Mouse (Mus musculus) small intestine, adult 2 months (tissue): ENCODE data around the gene Cd200r3. TPM values are rescaled to one million over a fixed set of nuclear protein-coding genes. Genes with fewer than 3 reads are reported as not detected.

Experiments
- H3K27ac ChIP-seq: fragments of 200-500 bp; 2 replicates; pipeline ENCODE4 v1.5.1; 2012; ENCODE audit warnings: low read depth, low read length, control low read depth, inconsistent platforms; ENCODE audit not compliant: insufficient read depth
- H3K27me3 ChIP-seq: fragments of 200-500 bp; 2 replicates; pipeline ENCODE4 v1.6.1; 2012; ENCODE audit warnings: mild to moderate bottlenecking, moderate library complexity, low read length, inconsistent platforms; ENCODE audit not compliant: control insufficient read depth, insufficient read depth
- H3K36me3 ChIP-seq: fragments of 200-500 bp; 2 replicates; pipeline ENCODE4 v1.6.1; 2012; ENCODE audit warnings: mild to moderate bottlenecking, low read length, control low read depth, inconsistent platforms; ENCODE audit not compliant: control insufficient read depth, insufficient read depth
- H3K4me1 ChIP-seq: fragments of 200-500 bp; 2 replicates; pipeline ENCODE4 v1.6.1; 2012; ENCODE audit warnings: low read length, inconsistent platforms, mixed read lengths; ENCODE audit not compliant: control insufficient read depth, insufficient read depth, insufficient read length
- H3K4me3 ChIP-seq: fragments of 200-500 bp; 2 replicates; pipeline ENCODE4 v1.5.1; 2012; ENCODE audit warnings: low read depth, mild to moderate bottlenecking, control low read depth, inconsistent platforms, low read length, moderate library complexity
- CTCF ChIP-seq: fragments of 200-500 bp; IDR thresholded peaks from 2 replicates; pipeline ENCODE4 v1.5.1; 2012; ENCODE audit warnings: low read depth, mild to moderate bottlenecking, control low read depth, inconsistent platforms, low read length, moderate library complexity, mixed read lengths; ENCODE audit not compliant: insufficient replicate concordance, insufficient read length; ENCODE audit errors: extremely low read depth
- POLR2A ChIP-seq: fragments of 200-500 bp; IDR thresholded peaks from 2 replicates; pipeline ENCODE4 v1.6.1; 2012; ENCODE audit warnings: low read depth, mild to moderate bottlenecking, control low read depth, inconsistent platforms, low read length, moderate library complexity
- WGBS: fragments of 180-500 bp; shearing (Covaris S2); methylation state at CpG from one replicate; pipeline ENCODE4 v1.1.7; 2018; 5-methylcytosine and 5-hydroxymethylcytosine counted together
- polyA plus RNA-seq: library from polyadenylated mRNA; depleted of rRNA; stranded (reverse); fragments of >200 nt; gene quantifications from 2 replicates; pipeline ENCODE4 v1.2.3, GENCODE M21; 2012

Cd200r3 gene
- polyA plus RNA-seq, 1 experiment = not detected

DNA sequence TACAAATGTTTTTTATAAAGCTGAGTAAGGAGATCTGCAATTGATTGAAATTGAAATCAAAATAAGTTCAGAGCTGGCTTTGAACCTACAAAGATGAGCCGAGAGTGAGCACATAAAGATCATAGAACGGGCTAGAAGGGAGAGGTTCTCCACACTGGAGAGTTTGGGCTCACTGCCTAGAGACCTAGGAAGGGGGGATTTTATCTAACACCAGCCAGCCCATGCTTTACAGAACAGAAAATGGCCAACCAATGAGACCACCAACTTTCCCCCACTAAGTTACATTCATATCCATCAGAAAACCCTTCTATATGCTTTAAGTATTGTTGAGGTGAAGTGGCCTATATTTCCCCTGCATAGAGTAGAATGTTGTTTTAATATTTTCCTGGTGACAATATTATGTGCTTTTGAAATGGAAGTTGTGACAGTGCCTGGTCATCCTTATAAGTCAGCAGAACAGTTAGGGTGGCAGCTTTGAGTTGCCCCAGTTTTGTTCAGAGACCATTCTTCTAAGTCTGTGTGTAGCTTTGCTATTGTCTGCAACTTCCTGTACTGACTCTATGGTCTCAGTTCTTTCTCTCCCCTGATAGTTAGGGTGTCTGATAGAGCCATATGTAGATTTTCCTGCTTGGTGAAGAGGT lies 77.3 kb downstream of the Cd200r3 start:
- Histone ChIP-seq H3K4me1 (no peaks in the 10 kb centered on the region), H3K4me3 (no peak overlapping the region), H3K36me3 (no peaks in the 10 kb centered on the region), H3K27ac (no peak overlapping the region), H3K27me3 (no peaks in the 10 kb centered on the region)
- no peak for TF ChIP-seq POLR2A
- TF ChIP-seq CTCF = no peak
- 89% methylated on average over 2 of the region's 2 CpGs for WGBS

DNA sequence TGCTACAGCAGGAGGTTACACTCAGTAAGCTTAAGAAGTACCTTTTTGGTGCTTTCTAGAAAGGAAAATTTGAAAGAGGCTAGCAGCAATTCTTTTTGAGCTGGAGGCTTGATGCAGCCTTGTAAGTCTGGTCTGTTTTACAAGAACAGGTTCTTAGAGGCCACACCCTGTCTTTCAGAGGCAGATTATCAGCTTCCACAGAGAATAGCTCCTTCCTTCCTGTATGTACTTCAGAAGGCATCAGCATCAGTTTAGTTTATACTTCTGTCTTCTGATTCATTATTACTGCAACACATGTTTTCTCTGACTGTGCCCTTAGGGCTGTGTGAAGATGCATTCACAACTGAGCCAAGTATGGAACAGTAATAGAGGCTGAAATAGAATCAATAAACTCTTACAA lies 78.0 kb downstream of the Cd200r3 start:
- H3K27me3 ChIP-seq = no peaks in the 10 kb centered on the region
- no peaks in the 10 kb centered on the region for H3K4me1 ChIP-seq
- TF ChIP-seq CTCF = no peak
- no peak for TF ChIP-seq POLR2A
- no peaks in the 10 kb centered on the region for H3K36me3 ChIP-seq
- no peak overlapping the region for H3K27ac ChIP-seq
- no peak overlapping the region for H3K4me3 ChIP-seq

GRCm38 (mm10) chr16:45023904-45024303 lies 80.4 kb downstream of the Cd200r3 start:
- Histone ChIP-seq H3K27ac (no peak overlapping the region), H3K4me3 (no peak overlapping the region), H3K36me3 (no peaks in the 10 kb centered on the region), H3K27me3 (no peaks in the 10 kb centered on the region), H3K4me1 (no peaks in the 10 kb centered on the region)
- TF ChIP-seq POLR2A (no peak), CTCF (peak; percentile 70; the same call in 1 of the 2 replicates)
- 51% methylated on average over 4 of the region's 4 CpGs for WGBS

DNA sequence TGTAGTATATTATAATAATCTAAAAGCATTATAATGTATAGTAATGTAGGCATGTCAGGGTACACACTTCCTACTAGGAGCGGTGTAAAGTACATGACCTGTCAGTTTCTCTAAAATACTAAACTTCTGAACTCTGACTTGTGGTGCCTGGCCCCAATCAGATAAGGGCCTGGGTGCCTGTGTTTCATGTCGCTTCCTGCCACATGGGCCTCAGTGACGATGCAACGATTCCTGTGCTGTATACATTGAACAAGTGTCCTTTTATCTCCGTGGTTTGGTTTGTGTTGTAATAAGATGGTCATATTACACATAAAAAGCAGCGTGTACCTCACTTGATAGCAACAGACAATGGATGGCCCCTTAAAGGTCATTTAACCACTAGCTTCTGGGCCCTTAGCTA lies 81.8 kb downstream of the Cd200r3 start:
- TF ChIP-seq POLR2A (no peak), CTCF (no peak)
- no peak overlapping the region for H3K27ac ChIP-seq
- H3K4me3 ChIP-seq = no peak overlapping the region
- H3K36me3 ChIP-seq = no peaks in the 10 kb centered on the region
- WGBS = 48% methylated on average over 6 of the region's 6 CpGs
- H3K4me1 ChIP-seq = peaks cover 3% of the 10 kb centered on the region; the same call in 1 of the 2 replicates
- H3K27me3 ChIP-seq = no peaks in the 10 kb centered on the region

DNA sequence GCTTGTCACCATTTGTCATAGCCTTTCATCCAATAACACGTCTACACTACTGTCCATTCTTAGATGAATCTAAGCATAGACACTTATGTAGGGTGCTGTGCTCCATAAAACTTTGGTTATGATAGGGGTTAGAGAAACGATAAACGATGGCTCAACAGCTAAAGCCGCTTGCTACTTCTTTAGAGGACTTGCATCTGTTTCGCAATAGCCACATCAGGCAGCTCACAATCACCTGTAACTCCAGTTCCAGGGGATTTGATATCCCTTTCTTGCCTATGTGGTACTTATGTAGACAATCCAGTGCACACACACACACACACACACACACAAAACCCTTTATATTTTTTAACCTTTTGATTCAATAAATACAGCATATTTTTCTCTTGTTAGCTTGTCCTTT lies 85.6 kb downstream of the Cd200r3 start:
- 69% methylated on average over 5 of the region's 5 CpGs for WGBS
- no peak overlapping the region for H3K27ac ChIP-seq
- H3K27me3 ChIP-seq = no peaks in the 10 kb centered on the region
- peaks cover 3% of the 10 kb centered on the region; the same call in 1 of the 2 replicates for H3K4me1 ChIP-seq
- TF ChIP-seq POLR2A (no peak), CTCF (no peak)
- no peak overlapping the region for H3K4me3 ChIP-seq
- no peaks in the 10 kb centered on the region for H3K36me3 ChIP-seq

DNA sequence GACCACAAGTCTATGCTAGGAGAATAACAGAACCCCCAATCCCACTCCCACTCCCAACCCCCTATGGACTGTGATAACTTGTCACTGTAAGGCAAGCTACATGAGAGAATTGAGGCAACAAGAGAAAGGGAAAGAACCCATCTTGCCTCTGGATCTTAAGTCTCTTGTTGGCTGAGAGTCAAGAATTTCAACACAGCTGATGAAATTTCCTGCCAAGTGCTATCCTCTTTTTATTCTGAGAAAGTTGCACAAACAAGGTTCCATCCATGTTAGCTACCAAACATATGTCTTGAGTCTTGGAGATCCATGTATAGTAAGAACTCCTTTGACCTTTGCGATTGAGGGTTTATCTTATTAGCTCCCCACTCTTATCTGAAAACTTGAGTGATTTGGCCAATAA lies 86.0 kb downstream of the Cd200r3 start:
- TF ChIP-seq CTCF (no peak), POLR2A (no peak)
- Histone ChIP-seq H3K4me1 (peaks cover 3% of the 10 kb centered on the region; the same call in 1 of the 2 replicates), H3K36me3 (no peaks in the 10 kb centered on the region), H3K4me3 (no peak overlapping the region), H3K27me3 (no peaks in the 10 kb centered on the region), H3K27ac (no peak overlapping the region)
- 38% methylated on average over 1 of the region's 1 CpGs for WGBS

GRCm38 (mm10) chr16:45030127-45030526 lies 86.6 kb downstream of the Cd200r3 start:
- peaks cover 3% of the 10 kb centered on the region; the same call in 1 of the 2 replicates for H3K4me1 ChIP-seq
- no peaks in the 10 kb centered on the region for H3K27me3 ChIP-seq
- no peak overlapping the region for H3K4me3 ChIP-seq
- TF ChIP-seq CTCF = no peak
- no peak for TF ChIP-seq POLR2A
- H3K36me3 ChIP-seq = no peaks in the 10 kb centered on the region
- WGBS = 75% methylated on average over 4 of the region's 4 CpGs
- no peak overlapping the region for H3K27ac ChIP-seq
